Mouse (Mus musculus) heart, embryonic 10.5 days (tissue): ENCODE measurements around the gene Fn1. TPM values are rescaled to one million over a fixed set of nuclear protein-coding genes. Genes with fewer than 3 reads are reported as not detected.

Experiments
- DNase-seq: peaks from one replicate; pipeline ENCODE4 v3.0.0-alpha.2; 2017; ENCODE audit warnings: low spot score
- H3K27ac ChIP-seq: fragments of 300-500 bp; sonication (generic); 2 replicates; pipeline ENCODE4 v1.5.1; 2016; ENCODE audit warnings: mild to moderate bottlenecking
- H3K27me3 ChIP-seq: fragments of 300-500 bp; sonication (generic); 2 replicates; pipeline ENCODE4 v1.6.1; 2016; ENCODE audit warnings: mild to moderate bottlenecking; ENCODE audit not compliant: poor library complexity, insufficient read depth, severe bottlenecking
- H3K36me3 ChIP-seq: fragments of 300-500 bp; sonication (generic); 2 replicates; pipeline ENCODE4 v1.6.1; 2016; ENCODE audit warnings: mild to moderate bottlenecking, moderate library complexity
- H3K4me1 ChIP-seq: fragments of 300-500 bp; sonication (generic); 2 replicates; pipeline ENCODE4 v1.6.1; 2016; ENCODE audit warnings: mild to moderate bottlenecking
- H3K4me3 ChIP-seq: fragments of 300-500 bp; sonication (generic); 2 replicates; pipeline ENCODE4 v1.5.1; 2016; ENCODE audit warnings: mild to moderate bottlenecking, moderate library complexity
- H3K9me3 ChIP-seq: fragments of 300-500 bp; sonication (generic); 2 replicates; pipeline ENCODE4 v1.6.1; 2016; ENCODE audit warnings: mild to moderate bottlenecking, moderate library complexity
- WGBS: fragments of 180-500 bp; shearing (Covaris S2); methylation state at CpG from one replicate; pipeline ENCODE4 v1.1.7; 2016; 5-methylcytosine and 5-hydroxymethylcytosine counted together
- polyA plus RNA-seq: library from polyadenylated mRNA; unstranded; fragments of >200 nt; fragmentation: Nextera tagmentation; extraction: Ambion mirVana; gene quantifications from 2 replicates; pipeline ENCODE4 v1.2.1, GENCODE M21; 2016

The Fn1 gene
- polyA plus RNA-seq, 1 experiment from 2014 or later = 356 TPM

GRCm38 (mm10) chr1:71614545-71615246 lies 38.3 kb downstream of the Fn1 start:
- WGBS = 80% methylated on average over 8 of the region's 8 CpGs
- H3K36me3 ChIP-seq = peaks cover 100% of the 10 kb centered on the region

GRCm38 (mm10) chr1:71612256-71612655 lies 40.7 kb downstream of the Fn1 start:
- Histone ChIP-seq H3K27ac (no peak overlapping the region), H3K36me3 (peaks cover 97% of the 10 kb centered on the region), H3K4me3 (no peak overlapping the region), H3K27me3 (no peaks in the 10 kb centered on the region), H3K4me1 (no peaks in the 10 kb centered on the region), H3K9me3 (no peaks in the 10 kb centered on the region)
- DNase-seq = no peak
- 94% methylated on average over 21 of the region's 21 CpGs for WGBS

More at GRCm38 (mm10) chr1:71614545-71615246, 38.3 kb downstream of the Fn1 start:
- Histone ChIP-seq H3K4me3 (no peak overlapping the region), H3K9me3 (no peaks in the 10 kb centered on the region), H3K27ac (no peak overlapping the region), H3K27me3 (no peaks in the 10 kb centered on the region), H3K4me1 (no peaks in the 10 kb centered on the region)
- DNase-seq = no peak

GRCm38 (mm10) chr1:71609916-71610315 lies 43.1 kb downstream of the Fn1 start:
- 76% methylated on average over 5 of the region's 5 CpGs for WGBS
- no peaks in the 10 kb centered on the region for H3K9me3 ChIP-seq

GRCm38 (mm10) chr1:71609057-71609775 lies 43.8 kb downstream of the Fn1 start:
- WGBS = 93% methylated on average over 37 of the region's 37 CpGs
- Histone ChIP-seq H3K27me3 (no peaks in the 10 kb centered on the region), H3K9me3 (no peaks in the 10 kb centered on the region), H3K4me3 (no peak overlapping the region), H3K27ac (no peak overlapping the region), H3K4me1 (no peaks in the 10 kb centered on the region), H3K36me3 (peaks cover 97% of the 10 kb centered on the region)
- no peak for DNase-seq

More at GRCm38 (mm10) chr1:71609916-71610315, 43.1 kb downstream of the Fn1 start:
- Histone ChIP-seq H3K27me3 (no peaks in the 10 kb centered on the region), H3K27ac (no peak overlapping the region), H3K4me3 (no peak overlapping the region), H3K4me1 (no peaks in the 10 kb centered on the region), H3K36me3 (peaks cover 97% of the 10 kb centered on the region)
- DNase-seq = no peak

- Histone ChIP-seq H3K27ac (no peak overlapping the region), H3K4me1 (no peaks in the 10 kb centered on the region), H3K27me3 (no peaks in the 10 kb centered on the region), H3K4me3 (no peak overlapping the region), H3K36me3 (peaks cover 97% of the 10 kb centered on the region), H3K9me3 (no peaks in the 10 kb centered on the region)
- DNase-seq = no peak
- 91% methylated on average over 8 of the region's 8 CpGs for WGBS
Observed at GRCm38 (mm10) chr1:71606600-71607325, 46.2 kb downstream of the Fn1 start.

GRCm38 (mm10) chr1:71605751-71606150 lies 47.2 kb downstream of the Fn1 start:
- no peaks in the 10 kb centered on the region for H3K4me1 ChIP-seq
- peaks cover 96% of the 10 kb centered on the region for H3K36me3 ChIP-seq
- no peaks in the 10 kb centered on the region for H3K27me3 ChIP-seq
- WGBS = 97% methylated on average over 2 of the region's 2 CpGs
- no peak overlapping the region for H3K27ac ChIP-seq
- DNase-seq = no peak
- H3K9me3 ChIP-seq = no peaks in the 10 kb centered on the region
- H3K4me3 ChIP-seq = no peak overlapping the region

GRCm38 (mm10) chr1:71595365-71595764 lies 57.6 kb downstream of the Fn1 start:
- no peak for DNase-seq
- peaks cover 99% of the 10 kb centered on the region for H3K36me3 ChIP-seq

GRCm38 (mm10) chr1:71594268-71594667 lies 58.7 kb downstream of the Fn1 start:
- H3K27ac ChIP-seq = no peak overlapping the region
- H3K36me3 ChIP-seq = peaks cover 99% of the 10 kb centered on the region
- H3K27me3 ChIP-seq = no peaks in the 10 kb centered on the region
- H3K4me1 ChIP-seq = no peaks in the 10 kb centered on the region
- DNase-seq = no peak
- H3K4me3 ChIP-seq = no peak overlapping the region
- H3K9me3 ChIP-seq = no peaks in the 10 kb centered on the region
- 83% methylated on average over 2 of the region's 2 CpGs for WGBS

More at GRCm38 (mm10) chr1:71595365-71595764, 57.6 kb downstream of the Fn1 start:
- H3K4me1 ChIP-seq = no peaks in the 10 kb centered on the region
- no peak overlapping the region for H3K27ac ChIP-seq
- WGBS = 91% methylated on average over 4 of the region's 4 CpGs
- no peak overlapping the region for H3K4me3 ChIP-seq
- no peaks in the 10 kb centered on the region for H3K27me3 ChIP-seq
- H3K9me3 ChIP-seq = no peaks in the 10 kb centered on the region

GRCm38 (mm10) chr1:71593184-71593583 lies 59.8 kb downstream of the Fn1 start:
- Histone ChIP-seq H3K27ac (no peak overlapping the region), H3K27me3 (no peaks in the 10 kb centered on the region), H3K4me3 (no peak overlapping the region), H3K4me1 (no peaks in the 10 kb centered on the region), H3K9me3 (no peaks in the 10 kb centered on the region), H3K36me3 (peaks cover 99% of the 10 kb centered on the region)
- DNase-seq = no peak
- WGBS = 87% methylated on average over 9 of the region's 9 CpGs

GRCm38 (mm10) chr1:71590038-71590437 lies 63.0 kb downstream of the Fn1 start:
- Histone ChIP-seq H3K4me3 (no peak overlapping the region), H3K9me3 (no peaks in the 10 kb centered on the region), H3K36me3 (peaks cover 100% of the 10 kb centered on the region), H3K4me1 (no peaks in the 10 kb centered on the region), H3K27ac (no peak overlapping the region), H3K27me3 (no peaks in the 10 kb centered on the region)
- WGBS = 91% methylated on average over 11 of the region's 11 CpGs
- DNase-seq = no peak

GRCm38 (mm10) chr1:71586658-71587057 lies 66.3 kb downstream of the Fn1 start:
- H3K4me3 ChIP-seq = no peak overlapping the region
- no peak for DNase-seq
- H3K36me3 ChIP-seq = peaks cover 77% of the 10 kb centered on the region
- no peaks in the 10 kb centered on the region for H3K4me1 ChIP-seq
- no peaks in the 10 kb centered on the region for H3K9me3 ChIP-seq
- no peak overlapping the region for H3K27ac ChIP-seq
- no peaks in the 10 kb centered on the region for H3K27me3 ChIP-seq
- WGBS = 88% methylated on average over 7 of the region's 7 CpGs

GRCm38 (mm10) chr1:71583900-71584299 lies 69.1 kb downstream of the Fn1 start:
- Histone ChIP-seq H3K36me3 (peaks cover 67% of the 10 kb centered on the region), H3K4me1 (no peaks in the 10 kb centered on the region), H3K9me3 (no peaks in the 10 kb centered on the region), H3K27me3 (no peaks in the 10 kb centered on the region), H3K27ac (no peak overlapping the region), H3K4me3 (no peak overlapping the region)
- WGBS = 83% methylated on average over 7 of the region's 7 CpGs
- DNase-seq = no peak

GRCm38 (mm10) chr1:71583302-71583701 lies 69.7 kb downstream of the Fn1 start:
- 89% methylated on average over 8 of the region's 8 CpGs for WGBS
- DNase-seq = no peak
- no peak overlapping the region for H3K27ac ChIP-seq
- no peaks in the 10 kb centered on the region for H3K27me3 ChIP-seq
- no peaks in the 10 kb centered on the region for H3K4me1 ChIP-seq
- peaks cover 67% of the 10 kb centered on the region for H3K36me3 ChIP-seq
- H3K4me3 ChIP-seq = no peak overlapping the region
- H3K9me3 ChIP-seq = no peaks in the 10 kb centered on the region
